Mouse (Mus musculus): ENCODE measurements at regions not wholly inside any gene's neighbourhood (a gene's known extent, or its start where the extent isn't known, plus 50 kb on each side); places are given as distances from the start of the nearest gene placed in this dataset.

- peak; percentile 98 for ATAC-seq (replicated peaks; ENCODE audit: low FRiP score, low TSS enrichment, poor library complexity, severe bottlenecking)
These were observed 121.2 kb upstream of the Mef2c start for GRCm38 (mm10) chr13:83382609-83383008.

- peak; percentile 87 for ATAC-seq (replicated peaks; ENCODE audit: low FRiP score, low TSS enrichment, poor library complexity, severe bottlenecking)
These were observed 109.1 kb upstream of the Mef2c start for GRCm38 (mm10) chr13:83394773-83395172.

- no peak for ATAC-seq (replicated peaks; ENCODE audit: low FRiP score, low TSS enrichment, poor library complexity, severe bottlenecking)
These were observed 104.5 kb upstream of the Mef2c start for GRCm38 (mm10) chr13:83399381-83399780.

DNA sequence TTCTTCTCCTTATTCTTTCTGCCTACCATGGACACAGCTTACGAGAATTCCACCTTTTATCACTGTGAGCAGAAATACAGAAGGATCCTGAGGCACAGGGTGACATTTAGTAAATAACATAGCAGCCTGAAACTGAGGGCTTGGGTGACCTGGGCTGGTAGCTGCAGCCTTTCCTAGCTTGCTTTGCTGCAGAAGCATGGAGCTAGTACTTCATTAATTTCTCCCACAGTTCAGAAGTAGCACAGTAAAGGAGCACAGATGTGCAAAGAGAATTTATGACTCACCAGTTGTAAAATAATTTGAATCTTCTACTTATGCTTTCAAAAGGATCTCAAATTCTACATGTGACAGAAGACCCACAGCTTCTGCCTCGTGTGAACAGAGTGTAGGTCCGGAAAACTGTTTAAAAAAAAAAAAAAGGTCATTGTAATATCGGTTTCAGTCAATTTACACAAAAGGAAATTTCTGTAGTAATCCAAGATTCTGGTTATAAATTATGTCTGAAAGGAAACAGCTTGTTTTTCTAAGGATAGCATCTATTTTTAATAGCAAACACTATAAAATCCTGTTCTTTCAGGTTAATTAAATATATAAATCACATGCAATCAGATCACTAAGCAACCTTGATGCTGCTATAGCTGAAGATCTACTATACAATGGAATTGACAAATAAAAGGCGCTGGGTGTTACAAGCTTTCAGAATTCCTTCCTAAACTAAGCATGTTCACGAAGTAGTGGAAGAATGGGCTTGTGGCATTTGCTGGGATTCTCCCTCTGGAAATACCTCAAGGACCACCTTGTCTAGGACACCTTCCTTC is 64.0 kb upstream of the Mef2c start:
- ATAC-seq (replicated peaks; ENCODE audit: low FRiP score, low TSS enrichment, poor library complexity, severe bottlenecking) = no peak

- no peak for ATAC-seq (replicated peaks; ENCODE audit: low FRiP score, low TSS enrichment, poor library complexity, severe bottlenecking)
These were observed 59.6 kb upstream of the Mef2c start for GRCm38 (mm10) chr13:83444277-83444676.

- ATAC-seq (replicated peaks; ENCODE audit: low FRiP score, low TSS enrichment, poor library complexity, severe bottlenecking) = no peak; the same call in 1 of the 2 replicates
These were observed 53.0 kb upstream of the Mef2c start for GRCm38 (mm10) chr13:83450820-83451219.

DNA sequence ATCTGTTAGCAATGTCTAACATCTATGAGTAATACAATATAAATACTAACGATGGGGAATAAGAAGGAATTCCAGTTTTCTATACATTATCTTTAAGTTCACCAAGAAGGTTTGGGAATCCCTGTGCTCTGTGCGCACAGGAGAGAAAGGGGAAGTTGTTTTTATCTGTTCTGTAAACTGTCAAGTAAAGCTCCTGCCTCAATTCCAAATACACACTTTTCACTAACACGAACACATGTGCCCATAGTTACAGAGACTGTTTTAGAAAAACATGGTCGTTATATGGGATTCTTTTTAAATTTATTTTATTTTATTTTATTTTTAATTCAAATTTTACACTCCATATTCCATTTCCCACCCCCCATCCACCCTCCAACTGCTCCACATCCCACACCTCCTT is 50.8 kb upstream of the Mef2c start:
- ATAC-seq (replicated peaks; ENCODE audit: low FRiP score, low TSS enrichment, poor library complexity, severe bottlenecking) = no peak
